Mouse (Mus musculus) spleen, postnatal 4 days (tissue): ENCODE measurements around the gene Ncoa3.
A peak's percentile ranks its signal among the peaks of the same experiment; 100 is the strongest.

Source experiments
- DNase-seq, 2 experiments: peaks; one replicate each; pipeline ENCODE4 v3.0.0; 2022; ENCODE audit warnings: low spot score in 2 of 2

Ncoa3 gene

DNA sequence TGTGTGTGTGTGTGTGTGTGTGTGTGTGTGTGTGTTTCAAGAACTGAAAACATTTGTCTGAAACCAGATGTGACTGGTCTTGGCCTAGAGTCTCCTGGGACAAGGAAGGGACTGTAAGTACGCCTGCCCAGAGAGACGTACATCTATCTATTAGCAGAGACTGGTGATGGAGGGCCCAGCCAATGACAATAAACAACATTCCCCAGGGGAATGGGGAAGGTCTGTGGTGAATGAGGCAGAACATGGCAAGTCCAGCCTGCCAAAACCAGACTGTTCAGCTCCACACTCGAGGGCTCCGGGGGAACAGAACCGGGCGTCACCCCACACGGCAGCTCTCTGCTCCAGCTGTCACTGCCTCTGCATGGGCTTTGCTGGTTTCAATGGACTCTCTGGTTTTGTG is 110.5 kb downstream of the Ncoa3 start:
- no peak for DNase-seq

DNA sequence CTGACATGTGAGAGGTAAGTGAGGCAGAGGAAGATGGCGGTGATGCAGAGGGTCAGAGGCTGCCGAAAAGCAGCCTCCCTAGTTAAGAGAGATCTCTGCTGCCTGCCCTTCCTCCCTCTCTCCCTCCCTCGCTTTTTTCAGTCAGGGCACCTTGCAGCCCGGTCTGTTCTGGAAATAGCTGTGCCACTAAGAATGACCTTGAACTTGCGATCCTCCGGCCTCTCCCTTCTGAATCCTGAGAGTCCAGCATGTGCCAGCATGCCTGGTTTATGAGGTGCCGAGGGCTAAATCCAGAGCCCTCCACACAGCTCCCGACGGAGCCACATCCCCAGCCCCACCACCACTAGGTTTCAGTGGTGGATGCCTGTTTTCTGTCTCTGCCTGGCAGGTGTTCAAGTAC is 113.5 kb downstream of the Ncoa3 start:
- DNase-seq: no peak

DNA sequence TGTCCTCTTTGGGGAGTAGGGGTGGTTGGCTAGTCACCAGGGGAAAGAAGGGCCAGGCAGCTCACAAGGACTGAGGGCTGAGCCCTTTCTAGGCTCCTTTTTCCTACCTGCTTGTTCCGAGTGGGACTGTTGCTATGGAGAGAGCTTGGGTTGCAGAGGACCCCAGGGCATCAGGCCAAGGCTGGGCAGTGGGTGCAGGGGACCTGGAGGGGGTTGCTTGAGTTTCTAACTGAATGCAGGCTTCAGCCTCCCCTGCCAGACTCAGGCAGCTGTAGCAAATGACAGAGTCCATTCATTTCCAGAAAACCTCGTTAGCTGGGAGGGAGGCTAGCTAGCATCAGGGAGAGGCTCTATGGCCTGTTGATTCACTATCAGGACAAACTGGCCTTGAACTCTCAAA is 114.2 kb downstream of the Ncoa3 start:
- no peak for DNase-seq

DNA sequence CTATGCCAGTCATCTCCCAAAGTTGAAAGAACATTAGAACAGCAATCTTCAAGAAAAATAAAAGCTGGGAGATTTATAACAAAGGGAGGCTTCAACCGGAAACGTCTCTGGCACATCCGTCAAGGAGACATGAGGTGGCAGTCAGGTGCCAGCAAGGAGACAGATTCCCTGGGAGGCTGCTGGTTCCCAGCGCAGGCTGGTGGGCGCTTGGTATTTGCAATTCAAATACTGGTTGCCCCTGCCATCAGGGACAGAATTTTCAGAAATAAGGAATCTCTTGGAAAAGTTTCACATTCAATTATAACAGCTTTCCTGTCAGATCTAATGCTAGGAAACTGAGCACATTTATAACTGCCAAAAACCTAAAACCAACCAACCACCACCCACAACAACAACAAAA is 115.5 kb downstream of the Ncoa3 start:
- no peak for DNase-seq

DNA sequence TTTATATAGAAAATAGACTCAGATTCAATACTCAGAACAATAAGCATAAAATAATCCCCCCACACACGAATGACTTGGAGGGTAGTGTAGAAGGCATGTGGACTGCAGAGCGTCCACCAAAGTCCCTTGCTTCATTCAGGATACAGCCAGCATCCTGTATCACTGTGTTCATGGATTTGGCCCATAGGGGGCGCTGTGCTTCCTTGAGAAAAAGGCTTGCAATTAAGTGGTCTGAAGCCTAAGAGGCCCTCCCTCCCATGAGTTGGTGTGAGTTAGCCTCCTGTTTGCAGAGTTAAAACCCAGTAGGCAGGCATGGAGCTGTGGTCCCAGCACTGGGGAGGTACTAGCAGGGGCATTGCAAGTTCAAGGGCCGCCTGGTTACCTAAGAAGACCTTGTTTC is 115.9 kb downstream of the Ncoa3 start:
- DNase-seq: peak; percentile 60 to 85

DNA sequence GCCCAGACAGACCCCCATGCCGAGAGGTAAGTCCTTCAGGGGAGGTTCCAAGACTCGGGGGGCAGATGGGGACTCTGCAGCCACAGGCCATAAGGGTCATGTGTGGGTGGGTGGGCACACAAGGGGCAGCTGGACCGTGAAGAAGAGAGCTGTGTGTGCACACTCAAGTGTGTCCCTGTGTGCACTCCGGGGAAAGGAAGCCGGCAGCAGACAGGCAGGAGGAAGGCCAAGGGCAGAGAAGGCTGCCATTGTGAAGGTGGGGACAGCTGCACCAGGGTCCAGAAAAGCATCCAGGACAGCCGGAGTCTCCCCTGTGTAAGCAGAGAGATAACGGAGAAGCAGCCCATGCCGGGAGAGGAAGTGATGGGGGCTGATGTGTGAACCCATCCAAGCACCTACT is 118.3 kb downstream of the Ncoa3 start:
- no peak for DNase-seq

DNA sequence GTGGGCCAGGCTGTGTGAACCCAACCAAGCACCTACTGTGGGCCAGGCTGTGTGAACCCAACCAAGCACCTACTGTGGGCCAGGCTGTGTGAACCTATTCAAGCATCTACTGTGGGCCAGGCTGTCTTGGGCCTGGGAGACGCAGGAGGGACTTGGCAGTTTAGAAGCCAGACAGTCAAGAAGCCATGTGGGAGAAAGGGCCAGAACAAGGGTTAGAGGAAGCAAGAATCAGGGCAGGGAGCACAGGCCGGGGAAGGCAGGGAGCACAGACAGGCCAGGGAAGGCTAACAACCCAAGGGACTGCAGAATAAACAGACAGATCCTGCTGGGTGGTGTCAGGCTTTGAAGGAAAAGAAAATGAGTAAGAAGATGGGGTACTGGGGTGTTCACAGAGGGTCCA is 118.8 kb downstream of the Ncoa3 start:
- no peak for DNase-seq

DNA sequence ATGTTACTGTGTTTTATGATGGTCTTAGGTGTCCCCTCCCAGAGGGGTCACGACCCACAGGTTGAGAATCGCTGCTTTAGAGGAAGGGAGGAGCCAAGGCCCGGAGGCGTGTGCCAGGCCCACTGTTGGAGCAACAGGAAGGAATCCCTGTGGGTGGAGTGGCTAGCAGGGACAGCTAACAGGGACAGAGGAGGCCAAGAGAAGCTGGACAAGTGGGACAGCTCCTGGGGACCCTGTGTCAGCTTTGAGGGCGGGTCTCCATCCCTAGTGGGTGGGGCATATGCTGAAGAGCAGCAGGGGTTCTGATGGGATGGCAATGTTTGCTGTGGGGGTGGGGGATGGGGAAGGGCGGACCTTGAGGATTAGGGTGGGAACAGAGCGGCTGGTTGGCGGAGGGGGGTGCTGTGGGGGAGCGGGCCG is 119.4 kb downstream of the Ncoa3 start:
- DNase-seq: no peak

DNA sequence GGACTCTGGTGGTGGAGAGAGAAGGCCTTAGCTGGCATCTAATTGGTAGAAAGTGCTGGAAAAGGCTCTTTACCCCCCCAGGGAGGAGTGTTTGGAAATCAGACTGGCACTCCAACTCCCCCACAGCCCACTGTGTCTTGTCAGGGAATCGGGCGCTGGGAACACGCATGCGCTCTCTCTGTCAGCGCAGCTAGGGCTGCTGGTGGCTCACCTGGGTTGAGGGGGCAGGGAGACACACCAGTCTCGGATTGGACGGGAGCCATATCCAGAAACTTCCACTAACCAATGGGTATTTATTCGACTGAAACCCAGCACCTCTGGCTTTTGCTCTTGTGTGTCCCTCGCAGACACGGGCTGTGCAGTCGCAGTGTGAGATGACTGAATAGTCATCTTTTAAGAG is 120.5 kb downstream of the Ncoa3 start:
- DNase-seq: no peak

DNA sequence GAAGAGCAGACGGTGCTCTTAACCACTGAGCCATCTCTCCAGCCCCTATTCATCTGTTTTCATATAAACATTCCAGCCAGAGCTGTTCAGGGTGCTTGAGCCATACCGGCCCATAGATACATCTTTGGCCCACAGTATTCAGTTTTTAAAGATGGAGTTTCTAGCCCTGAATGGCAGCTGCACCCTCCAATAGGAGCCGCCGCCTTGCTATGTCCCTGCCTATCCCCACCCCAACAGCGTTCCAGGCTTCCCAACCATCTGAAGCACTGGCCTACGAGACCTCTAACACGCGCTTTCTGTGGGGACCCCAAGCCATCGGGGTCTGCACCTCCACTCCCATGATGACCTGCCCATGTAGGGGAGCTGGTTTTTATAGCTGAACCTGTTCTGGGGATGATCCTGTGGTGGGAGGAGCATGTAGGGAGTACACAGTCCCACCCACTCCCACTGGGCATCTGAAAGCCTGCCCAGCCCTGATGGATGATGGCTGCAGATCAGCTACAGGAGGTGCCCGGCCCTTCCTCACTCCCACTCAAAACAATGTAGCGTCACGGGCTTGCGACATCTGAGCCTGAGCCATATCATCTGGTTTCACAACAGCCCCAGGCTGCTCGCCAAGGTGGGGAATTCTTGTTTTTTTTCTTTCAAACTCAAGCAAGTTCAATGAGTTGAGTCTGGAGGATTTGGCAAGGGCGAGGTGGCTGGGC is 123.3 kb downstream of the Ncoa3 start:
- DNase-seq: no peak

DNA sequence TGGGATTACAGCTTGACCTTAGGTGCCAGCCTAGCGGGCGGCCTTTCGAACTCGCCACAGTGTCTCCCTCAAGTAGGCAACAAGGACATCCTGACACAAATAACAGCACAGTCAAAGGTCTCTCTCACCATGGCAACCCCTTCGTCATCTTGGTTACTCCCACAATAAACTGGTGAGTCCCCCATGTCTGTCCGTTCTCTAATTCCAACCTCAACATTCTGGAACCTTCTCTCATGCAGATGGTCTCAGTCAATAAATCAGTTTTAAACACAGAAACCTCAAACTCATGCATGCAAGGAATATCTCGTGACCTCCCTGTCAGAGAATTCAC is 123.8 kb downstream of the Ncoa3 start:
- DNase-seq: no peak

DNA sequence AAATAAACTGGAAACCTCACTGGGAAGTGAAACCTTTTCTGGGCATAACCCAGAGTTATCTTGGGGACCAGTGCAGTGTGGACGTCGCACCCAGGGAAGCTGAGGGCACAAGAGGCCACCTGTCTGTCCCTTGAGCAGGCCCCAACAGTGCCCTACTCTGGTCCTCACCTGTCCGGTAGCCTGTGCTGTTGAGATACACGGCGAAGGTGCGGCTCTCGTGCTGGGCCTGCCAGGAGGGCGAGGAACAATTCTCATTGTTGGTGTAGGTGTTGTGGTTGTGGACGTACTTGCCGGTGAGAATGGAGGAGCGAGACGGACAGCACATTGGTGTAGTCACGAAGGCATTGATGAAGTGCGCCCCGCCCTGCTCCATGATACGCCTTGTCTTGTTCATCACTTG is 124.3 kb downstream of the Ncoa3 start:
- DNase-seq: no peak

DNA sequence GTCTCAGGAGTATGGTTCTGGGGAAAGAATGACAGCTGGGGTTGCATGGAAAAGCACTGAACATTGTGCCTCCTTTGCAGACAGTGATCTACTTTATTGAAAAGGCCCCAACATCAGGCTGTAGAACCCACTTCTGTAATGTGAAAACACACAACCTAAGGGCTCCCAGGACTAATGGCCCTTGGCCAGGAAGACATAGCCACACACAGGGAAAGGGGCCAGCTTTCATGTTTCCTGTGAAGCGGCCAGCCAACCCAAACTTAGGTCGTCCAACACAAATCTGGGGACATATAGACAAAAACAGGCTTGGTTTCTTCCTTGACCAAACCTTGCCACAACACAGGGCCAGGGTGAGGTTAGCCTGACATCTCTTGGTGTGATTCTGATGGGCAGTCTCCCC is 127.6 kb downstream of the Ncoa3 start:
- DNase-seq: no peak

DNA sequence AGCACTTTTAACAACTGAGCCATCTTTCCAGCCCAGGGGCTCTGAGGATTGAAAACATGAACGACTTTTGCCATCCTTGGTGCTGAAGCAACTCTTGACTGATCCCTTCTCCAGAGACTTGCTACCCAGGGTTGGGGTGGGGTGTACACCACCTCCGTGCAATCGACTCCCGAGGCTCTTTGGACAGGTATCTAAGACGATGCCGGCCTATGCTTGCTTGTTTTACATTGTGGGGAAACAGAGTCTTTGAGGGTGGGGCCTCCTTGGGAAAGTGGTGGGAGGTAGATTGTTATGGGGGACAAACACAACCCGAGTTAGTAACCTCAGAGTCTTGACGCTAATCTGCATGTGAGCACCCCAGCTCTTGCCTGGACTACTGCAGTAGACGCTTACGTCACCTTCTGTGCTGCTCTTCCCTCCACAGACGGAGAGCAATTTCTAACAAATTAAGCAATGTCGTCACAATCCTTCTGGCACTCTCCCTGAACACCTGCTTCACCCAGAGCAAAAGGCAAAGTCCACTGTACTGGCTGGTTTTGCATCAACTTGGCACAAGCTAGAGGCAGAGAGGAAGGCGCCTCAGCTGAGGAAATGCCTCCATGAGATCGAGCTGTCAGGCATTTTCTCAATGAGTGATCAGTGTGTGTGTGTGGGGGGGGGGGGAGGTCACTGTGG is 129.4 kb downstream of the Ncoa3 start:
- no peak for DNase-seq

DNA sequence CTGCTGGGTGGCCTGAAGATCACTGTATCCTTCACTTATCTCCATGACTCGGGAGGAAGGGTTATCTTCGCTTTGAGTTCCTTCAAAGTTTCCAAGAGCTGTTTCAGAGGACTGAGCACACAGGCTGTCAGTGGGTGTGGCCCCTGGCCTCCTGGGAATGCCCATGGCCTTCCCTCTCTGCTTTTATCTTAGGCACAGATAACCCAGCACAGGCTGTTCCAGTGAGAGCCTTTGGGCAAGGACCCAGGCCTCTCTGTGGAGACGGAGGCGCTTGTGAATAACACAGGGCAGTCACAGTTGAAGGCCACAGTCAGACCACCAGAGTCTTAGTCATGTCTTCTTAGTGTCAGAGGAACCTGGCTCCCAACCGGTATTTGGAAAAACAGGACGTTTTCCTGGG is 130.3 kb downstream of the Ncoa3 start:
- no peak for DNase-seq
